Mouse (Mus musculus) MEL (cell line): ENCODE measurements around the gene Psen2. TPM values are rescaled to one million over a fixed set of nuclear protein-coding genes. Genes with fewer than 3 reads are reported as not detected.

Experiments used
- DNase-seq: peaks from one replicate; pipeline ENCODE4 v3.0.0; 2011; ENCODE audit warnings: low read depth, low spot score
- H3K27ac ChIP-seq: 2 replicates; pipeline ENCODE4 v1.5.1; 2012; ENCODE audit warnings: low read depth, mild to moderate bottlenecking, control low read depth, low read length, moderate library complexity; ENCODE audit not compliant: control insufficient read depth
- H3K27me3 ChIP-seq, 2 experiments: fragments of 150-350 bp in 1 of 2; sonication (generic) in 1 of 2; 2 replicates each; pipeline ENCODE4 v1.6.1; 2012; ENCODE audit warnings: low read length in 2 of 2, mild to moderate bottlenecking in 2 of 2, improper control_type of control experiment in 1 of 2, moderate library complexity in 1 of 2; ENCODE audit not compliant: insufficient read depth in 2 of 2, control insufficient read depth in 1 of 2
- H3K36me3 ChIP-seq, 2 experiments: 2 replicates each; pipeline ENCODE4 v1.6.1; 2012 to 2014; ENCODE audit warnings: low read length in 2 of 2, improper control_type of control experiment in 1 of 2, inconsistent platforms in 1 of 2, mild to moderate bottlenecking in 1 of 2; ENCODE audit not compliant: insufficient read depth in 2 of 2, control insufficient read depth in 1 of 2
- H3K4me1 ChIP-seq, 2 experiments: fragments of 150-350 bp in 1 of 2; sonication (generic) in 1 of 2; 2 replicates each; pipeline ENCODE4 v1.6.1; 2012; ENCODE audit warnings: low read length in 2 of 2, improper control_type of control experiment in 1 of 2, mild to moderate bottlenecking in 1 of 2; ENCODE audit not compliant: insufficient read depth in 2 of 2, control insufficient read depth in 1 of 2
- H3K4me3 ChIP-seq, 2 experiments: fragments of 150-350 bp in 1 of 2; sonication (generic) in 1 of 2; 2 replicates each; pipeline ENCODE4 v1.5.1; 2012; ENCODE audit warnings: low read depth in 2 of 2, low read length in 2 of 2, mild to moderate bottlenecking in 2 of 2, moderate library complexity in 2 of 2, control low read depth in 1 of 2, improper control_type of control experiment in 1 of 2; ENCODE audit not compliant: control insufficient read depth in 1 of 2, insufficient read depth in 1 of 2
- H3K79me2 ChIP-seq: 2 replicates; pipeline ENCODE4 v1.6.1; 2012; ENCODE audit warnings: mild to moderate bottlenecking, low read length, moderate library complexity; ENCODE audit not compliant: control insufficient read depth, poor library complexity, insufficient read depth
- H3K9ac ChIP-seq: 2 replicates; pipeline ENCODE4 v1.6.1; 2012; ENCODE audit warnings: low read depth, mild to moderate bottlenecking, control low read depth, low read length, moderate library complexity; ENCODE audit not compliant: control insufficient read depth, poor library complexity, severe bottlenecking
- H3K9me3 ChIP-seq: fragments of 150-350 bp; sonication (generic); replicated peaks from 2 replicates; pipeline ENCODE4 v1.6.1; 2012; ENCODE audit warnings: mild to moderate bottlenecking, low read length, improper control_type of control experiment, moderate library complexity; ENCODE audit not compliant: insufficient read depth
- BHLHE40 ChIP-seq: IDR thresholded peaks from 2 replicates; pipeline ENCODE4 v1.6.1; 2012; ENCODE audit warnings: low read depth, mild to moderate bottlenecking, inconsistent platforms, low read length, improper control_type of control experiment, borderline replicate concordance
- CHD1 ChIP-seq: IDR thresholded peaks from 2 replicates; pipeline ENCODE4 v1.6.1; 2012; ENCODE audit warnings: low read depth, mild to moderate bottlenecking, inconsistent platforms, low read length, improper control_type of control experiment
- CHD2 ChIP-seq: IDR thresholded peaks from 2 replicates; pipeline ENCODE4 v1.6.1; 2011; ENCODE audit warnings: low read length, improper control_type of control experiment
- CTCF ChIP-seq, 3 experiments: IDR thresholded peaks in 2 of 3; conservative IDR thresholded peaks in 1 of 3; 2 replicates each; pipeline ENCODE4 v1.5.1; 2011 to 2012; ENCODE audit warnings: low read length in 3 of 3, low read depth in 2 of 3, mild to moderate bottlenecking in 2 of 3, improper control_type of control experiment in 1 of 3, inconsistent platforms in 1 of 3, mixed read lengths in 1 of 3, moderate library complexity in 1 of 3; ENCODE audit not compliant: control insufficient read depth in 1 of 3, insufficient read depth in 1 of 3, poor library complexity in 1 of 3, severe bottlenecking in 1 of 3
- E2F4 ChIP-seq: IDR thresholded peaks from 2 replicates; pipeline ENCODE4 v1.6.1; 2011; ENCODE audit warnings: low read depth, low read length, improper control_type of control experiment, borderline replicate concordance
- ELF1 ChIP-seq: IDR thresholded peaks from 2 replicates; pipeline ENCODE4 v1.6.1; 2014; ENCODE audit warnings: low read depth, mild to moderate bottlenecking, inconsistent platforms, low read length, improper control_type of control experiment, moderate library complexity
- EP300 ChIP-seq, 2 experiments: IDR thresholded peaks; 2 replicates each; pipeline ENCODE4 v1.6.1; 2011; ENCODE audit warnings: improper control_type of control experiment in 2 of 2, low read length in 2 of 2, low read depth in 1 of 2, mild to moderate bottlenecking in 1 of 2
- ETS1 ChIP-seq: IDR thresholded peaks from 2 replicates; pipeline ENCODE4 v1.6.1; 2012; ENCODE audit warnings: low read depth, mild to moderate bottlenecking, inconsistent platforms, low read length, improper control_type of control experiment, moderate library complexity
- GATA1 ChIP-seq: IDR thresholded peaks from 2 replicates; pipeline ENCODE4 v1.6.1; 2011; ENCODE audit warnings: low read depth, low read length, improper control_type of control experiment
- HCFC1 ChIP-seq: IDR thresholded peaks from 2 replicates; pipeline ENCODE4 v1.6.1; 2012; ENCODE audit warnings: low read depth, mild to moderate bottlenecking, inconsistent platforms, low read length, improper control_type of control experiment, moderate library complexity
- KAT2A ChIP-seq: conservative IDR thresholded peaks from 2 replicates; pipeline ENCODE4 v1.6.1; 2012; ENCODE audit warnings: low read depth, low read length, improper control_type of control experiment, inconsistent platforms
- MAX ChIP-seq: IDR thresholded peaks from 2 replicates; pipeline ENCODE4 v1.6.1; 2011; ENCODE audit warnings: low read length, improper control_type of control experiment
- MAZ ChIP-seq: IDR thresholded peaks from 2 replicates; pipeline ENCODE4 v1.6.1; 2012; ENCODE audit warnings: low read depth, mild to moderate bottlenecking, inconsistent platforms, low read length, improper control_type of control experiment
- MEF2A ChIP-seq: IDR thresholded peaks from 2 replicates; pipeline ENCODE4 v1.6.1; 2014; ENCODE audit warnings: low read depth, mild to moderate bottlenecking, inconsistent platforms, low read length, improper control_type of control experiment; ENCODE audit not compliant: poor library complexity, insufficient replicate concordance, severe bottlenecking; ENCODE audit errors: extremely low read depth
- MYB ChIP-seq: IDR thresholded peaks from 2 replicates; pipeline ENCODE4 v1.6.1; 2011; ENCODE audit warnings: mild to moderate bottlenecking, low read depth, low read length, improper control_type of control experiment
- MYC ChIP-seq: IDR thresholded peaks from 2 replicates; pipeline ENCODE4 v1.6.1; 2011; ENCODE audit warnings: low read depth, mild to moderate bottlenecking, low read length, improper control_type of control experiment, moderate library complexity
- NELFE ChIP-seq: IDR thresholded peaks from 2 replicates; pipeline ENCODE4 v1.6.1; 2011; ENCODE audit warnings: low read depth, low read length, improper control_type of control experiment
- POLR2A ChIP-seq, 2 experiments: IDR thresholded peaks; 2 replicates each; pipeline ENCODE4 v1.6.1; 2011 to 2012; ENCODE audit warnings: low read length in 2 of 2, mild to moderate bottlenecking in 2 of 2, control low read depth in 1 of 2, improper control_type of control experiment in 1 of 2, low read depth in 1 of 2, moderate library complexity in 1 of 2; ENCODE audit not compliant: control insufficient read depth in 1 of 2, insufficient read depth in 1 of 2, poor library complexity in 1 of 2
- POLR2AphosphoS5 ChIP-seq: IDR thresholded peaks from 2 replicates; pipeline ENCODE4 v1.6.1; 2012; ENCODE audit warnings: low read depth, borderline replicate concordance, mild to moderate bottlenecking, inconsistent platforms, low read length, moderate library complexity, mixed read lengths
- RAD21 ChIP-seq: IDR thresholded peaks from 2 replicates; pipeline ENCODE4 v1.6.1; 2011; ENCODE audit warnings: mild to moderate bottlenecking, low read depth, low read length, improper control_type of control experiment
- RCOR1 ChIP-seq: IDR thresholded peaks from 2 replicates; pipeline ENCODE4 v1.6.1; 2012; ENCODE audit warnings: low read depth, mild to moderate bottlenecking, inconsistent platforms, low read length, improper control_type of control experiment
- SIN3A ChIP-seq: IDR thresholded peaks from 2 replicates; pipeline ENCODE4 v1.6.1; 2012; ENCODE audit warnings: low read length, improper control_type of control experiment, inconsistent platforms
- SMC3 ChIP-seq: IDR thresholded peaks from 2 replicates; pipeline ENCODE4 v1.6.1; 2011; ENCODE audit warnings: low read depth, low read length, improper control_type of control experiment
- TAL1 ChIP-seq: IDR thresholded peaks from 2 replicates; pipeline ENCODE4 v1.6.1; 2012; ENCODE audit warnings: mild to moderate bottlenecking, inconsistent platforms, low read length, moderate library complexity, mixed read lengths
- TBP ChIP-seq: IDR thresholded peaks from 2 replicates; pipeline ENCODE4 v1.8.0; 2011; ENCODE audit warnings: low read depth, low read length, improper control_type of control experiment
- TCF12 ChIP-seq: IDR thresholded peaks from 2 replicates; pipeline ENCODE4 v1.6.1; 2014; ENCODE audit warnings: low read depth, mild to moderate bottlenecking, inconsistent platforms, low read length, improper control_type of control experiment, moderate library complexity
- UBTF ChIP-seq: IDR thresholded peaks from 2 replicates; pipeline ENCODE4 v1.6.1; 2012; ENCODE audit warnings: low read depth, mild to moderate bottlenecking, inconsistent platforms, low read length, improper control_type of control experiment, moderate library complexity, borderline replicate concordance; ENCODE audit not compliant: insufficient read depth
- USF1 ChIP-seq: IDR thresholded peaks from 2 replicates; pipeline ENCODE4 v1.6.1; 2014; ENCODE audit warnings: low read depth, mild to moderate bottlenecking, inconsistent platforms, low read length, improper control_type of control experiment, moderate library complexity
- USF2 ChIP-seq, 2 experiments: IDR thresholded peaks; 2 replicates each; pipeline ENCODE4 v1.6.1; 2011 to 2012; ENCODE audit warnings: improper control_type of control experiment in 2 of 2, low read length in 2 of 2, borderline replicate concordance in 1 of 2, inconsistent platforms in 1 of 2, low read depth in 1 of 2, mild to moderate bottlenecking in 1 of 2; ENCODE audit not compliant: insufficient read depth in 1 of 2
- polyA plus RNA-seq, 2 experiments: library from polyadenylated mRNA; stranded (reverse) in 1 of 2; unstranded in 1 of 2; fragments of >175 nt in 1 of 2; fragments of >200 nt in 1 of 2; gene quantifications; 2 replicates each; pipeline versions ENCODE4 v1.2.1 to v1.2.4; 2012; ENCODE audit warnings: low replicate concordance in 2 of 2, low read depth in 1 of 2; ENCODE audit not compliant: insufficient read length in 2 of 2, insufficient read depth in 1 of 2, missing spikeins in 1 of 2
- total RNA-seq: library from RNA; depleted of rRNA; stranded (reverse); fragments of 300-350 nt; gene quantifications from 2 replicates; pipeline ENCODE4 v1.2.3, GENCODE M21; 2012

The Psen2 gene
- total and polyA plus RNA-seq, 3 experiments = 35.0 to 39.2 TPM; not detected in 1

- Histone ChIP-seq H3K4me1 (peaks cover 10 to 63% of the 10 kb centered on the region in 2 experiments), H3K27ac (peak overlapping the region; percentile 99), H3K9ac (peak overlapping the region; percentile 47), H3K4me3 (peak overlapping the region; percentile 25 to 42), H3K9me3 (no peaks in the 10 kb centered on the region), H3K27me3 (no peaks in the 10 kb centered on the region), H3K36me3 (peaks cover 0 to 51% of the 10 kb centered on the region in 2 experiments; a peak in 2 of 4 replicates), H3K79me2 (no peaks in the 10 kb centered on the region; the same call in 1 of the 2 replicates)
- peak; percentile 73 for DNase-seq
- TF ChIP-seq MYB (no peak), EP300 (IDR thresholded peaks at IDR 0.05; ENCODE audit: low read depth in 1 of 2, low read length in 2 of 2) (no peak), TBP (no peak), CTCF (IDR thresholded peaks at IDR 0.05 in 2 of 3, conservative IDR thresholded peaks at IDR 0.05 in 1 of 3; ENCODE audit: control insufficient read depth in 1 of 3, insufficient read depth in 1 of 3, low read depth in 2 of 3, low read length in 3 of 3, poor library complexity in 1 of 3, severe bottlenecking in 1 of 3) (no peak), RAD21 (no peak), MYC (no peak), TAL1 (no peak), MAZ (no peak), SMC3 (no peak), RCOR1 (no peak), BHLHE40 (no peak), MEF2A (no peak), ELF1 (no peak), ETS1 (no peak), KAT2A (no peak), USF2 (IDR thresholded peaks at IDR 0.05; ENCODE audit: borderline replicate concordance in 1 of 2, insufficient read depth in 1 of 2, low read depth in 1 of 2, low read length in 2 of 2) (no peak), POLR2A (IDR thresholded peaks at IDR 0.05; ENCODE audit: control insufficient read depth in 1 of 2, insufficient read depth in 1 of 2, low read depth in 1 of 2, low read length in 2 of 2, poor library complexity in 1 of 2) (no peak), POLR2AphosphoS5 (no peak)
Measured at GRCm38 (mm10) chr1:180249666-180250440, 13.4 kb downstream of the Psen2 start.

- Histone ChIP-seq H3K9me3 (no peaks in the 10 kb centered on the region), H3K4me1 (peaks cover 8 to 55% of the 10 kb centered on the region in 2 experiments), H3K9ac (peak overlapping the region; percentile 60), H3K27me3 (no peaks in the 10 kb centered on the region), H3K79me2 (no peaks in the 10 kb centered on the region; the same call in 1 of the 2 replicates), H3K4me3 (peak overlapping the region; percentile 24 to 39), H3K36me3 (peaks cover 0 to 41% of the 10 kb centered on the region in 2 experiments; a peak in 2 of 4 replicates), H3K27ac (peak overlapping the region; percentile 99)
- peak; percentile 74 for DNase-seq
- peak; percentile 70 for TF ChIP-seq MYB
- TF ChIP-seq TCF12 = peak; percentile 82
- TF ChIP-seq NELFE = no peak
- TF ChIP-seq E2F4 = no peak
- TF ChIP-seq KAT2A = no peak; the same call in 1 of the 2 replicates
- peak; percentile 76 for TF ChIP-seq CHD2
- peak; percentile 83 for TF ChIP-seq SIN3A
- TF ChIP-seq EP300 (IDR thresholded peaks at IDR 0.05; ENCODE audit: low read depth in 1 of 2, low read length in 2 of 2) = peak; percentile 95
- peak; percentile 97 for TF ChIP-seq GATA1
- 0 out of 2 replicates have a peak, but pooled peaks have one; percentile 3 for TF ChIP-seq MAX
- no peak; the same call in 1 of the 2 replicates for TF ChIP-seq TAL1
- no peak for TF ChIP-seq UBTF
- TF ChIP-seq USF1 = no peak
- peak; percentile 57 for TF ChIP-seq CHD1
- peak; percentile 50; the same call in 1 of the 2 replicates for TF ChIP-seq ELF1
- TF ChIP-seq HCFC1 = no peak; the same call in 1 of the 2 replicates
Measured at GRCm38 (mm10) chr1:180248593-180249146, 14.6 kb downstream of the Psen2 start.
